Mouse (Mus musculus) embryonic fibroblast, embryonic 13.5 days (primary cell): Measurements from ENCODE around the gene Tspan4.

ENCODE experiments used
- CTCF ChIP-seq: IDR thresholded peaks from 2 replicates; pipeline ENCODE4 v1.5.1; 2011; ENCODE audit warnings: mild to moderate bottlenecking, control low read depth, low read length, moderate library complexity, borderline replicate concordance; ENCODE audit not compliant: insufficient read depth
- POLR2A ChIP-seq: IDR thresholded peaks from 2 replicates; pipeline ENCODE4 v1.6.1; 2011; ENCODE audit warnings: low read depth, mild to moderate bottlenecking, control low read depth, low read length, moderate library complexity

DNA sequence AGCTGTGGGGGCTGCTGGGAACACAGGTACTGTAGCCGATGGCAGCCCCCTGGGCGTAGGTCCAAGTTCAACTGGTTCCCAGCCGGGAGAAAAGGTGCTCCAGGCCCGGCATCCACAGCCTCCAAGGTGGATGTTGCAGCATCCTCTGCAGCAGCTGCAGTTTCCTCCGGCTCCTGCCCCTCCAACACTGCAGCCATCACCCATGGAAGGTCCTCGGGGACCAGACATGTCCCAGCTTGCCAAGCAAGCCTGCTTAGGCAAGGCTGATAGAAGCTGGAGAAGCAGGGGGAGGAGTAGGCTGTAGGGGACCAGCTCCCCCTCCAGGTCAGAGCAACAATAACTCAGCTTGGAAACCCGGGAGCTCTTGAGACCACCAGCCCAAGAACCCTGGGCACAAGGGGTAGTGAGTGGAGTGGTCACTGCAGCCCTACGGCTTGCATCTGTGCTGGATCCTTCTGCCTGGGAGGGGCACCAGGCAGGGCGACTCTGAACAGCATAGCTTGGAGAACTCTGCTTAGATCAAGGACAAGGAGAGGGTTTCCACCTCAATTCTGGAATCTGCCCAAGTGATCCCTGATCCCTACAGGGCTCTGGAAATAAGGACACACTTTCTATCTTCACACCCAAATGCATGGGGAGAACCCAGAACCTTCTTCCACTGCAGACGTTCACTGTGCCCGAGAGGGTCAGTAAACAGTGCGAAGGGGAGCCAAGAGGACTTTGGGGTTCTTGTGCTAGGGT lies 31.8 kb upstream of the Tspan4 start:
- peak; percentile 39; the same call in 1 of the 2 replicates for TF ChIP-seq CTCF
- TF ChIP-seq POLR2A: peak; percentile 80
